Mouse (Mus musculus) A20 (cell line): ENCODE data around the gene Phyhd1.

Source experiments
- DNase-seq: peaks from one replicate; pipeline ENCODE4 v3.0.0-alpha.2; 2011; ENCODE audit warnings: low read depth, low spot score

Gene Phyhd1

DNA sequence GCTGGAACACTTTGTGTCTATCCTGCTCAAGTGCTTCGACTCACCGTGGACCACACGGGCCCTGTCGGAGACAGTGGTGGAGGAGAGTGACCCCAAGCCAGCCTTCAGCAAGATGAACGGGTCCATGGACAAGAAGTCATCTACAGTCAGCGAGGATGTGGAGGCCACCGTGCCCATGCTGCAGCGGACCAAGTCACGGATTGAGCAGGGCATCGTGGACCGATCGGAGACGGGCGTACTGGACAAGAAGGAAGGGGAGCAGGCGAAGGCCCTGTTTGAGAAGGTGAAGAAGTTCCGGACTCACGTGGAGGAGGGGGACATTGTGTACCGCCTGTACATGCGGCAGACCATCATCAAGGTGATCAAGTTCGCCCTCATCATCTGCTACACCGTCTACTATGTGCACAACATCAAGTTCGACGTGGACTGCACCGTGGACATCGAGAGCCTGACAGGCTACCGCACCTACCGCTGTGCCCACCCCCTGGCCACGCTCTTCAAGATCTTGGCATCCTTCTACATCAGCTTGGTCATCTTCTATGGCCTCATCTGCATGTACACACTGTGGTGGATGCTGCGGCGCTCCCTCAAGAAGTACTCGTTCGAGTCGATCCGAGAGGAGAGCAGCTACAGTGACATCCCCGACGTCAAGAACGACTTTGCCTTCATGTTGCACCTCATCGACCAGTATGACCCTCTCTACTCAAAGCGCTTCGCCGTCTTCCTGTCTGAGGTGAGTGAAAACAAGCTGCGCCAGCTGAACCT, 10.2 kb upstream of the Phyhd1 start:
- DNase-seq, result no peak

DNA sequence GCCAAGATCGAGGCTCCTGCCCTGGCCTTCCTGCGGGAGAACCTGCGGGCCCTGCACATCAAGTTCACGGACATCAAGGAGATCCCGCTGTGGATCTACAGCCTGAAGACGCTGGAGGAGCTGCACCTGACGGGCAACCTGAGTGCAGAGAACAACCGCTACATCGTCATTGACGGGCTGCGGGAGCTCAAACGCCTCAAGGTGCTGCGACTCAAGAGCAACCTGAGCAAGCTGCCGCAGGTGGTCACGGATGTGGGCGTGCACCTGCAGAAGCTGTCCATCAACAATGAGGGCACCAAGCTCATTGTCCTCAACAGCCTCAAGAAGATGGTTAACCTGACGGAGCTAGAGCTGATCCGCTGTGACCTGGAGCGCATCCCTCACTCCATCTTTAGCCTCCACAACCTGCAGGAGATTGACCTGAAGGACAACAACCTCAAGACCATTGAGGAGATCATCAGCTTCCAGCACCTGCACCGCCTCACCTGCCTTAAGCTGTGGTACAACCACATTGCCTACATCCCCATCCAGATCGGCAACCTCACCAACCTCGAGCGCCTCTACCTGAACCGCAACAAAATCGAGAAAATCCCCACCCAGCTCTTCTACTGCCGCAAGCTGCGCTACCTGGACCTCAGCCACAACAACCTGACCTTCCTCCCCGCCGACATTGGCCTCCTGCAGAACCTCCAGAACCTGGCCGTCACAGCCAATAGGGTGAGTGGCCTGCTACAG, 9.2 kb upstream of the Phyhd1 start:
- no peak for DNase-seq

DNA sequence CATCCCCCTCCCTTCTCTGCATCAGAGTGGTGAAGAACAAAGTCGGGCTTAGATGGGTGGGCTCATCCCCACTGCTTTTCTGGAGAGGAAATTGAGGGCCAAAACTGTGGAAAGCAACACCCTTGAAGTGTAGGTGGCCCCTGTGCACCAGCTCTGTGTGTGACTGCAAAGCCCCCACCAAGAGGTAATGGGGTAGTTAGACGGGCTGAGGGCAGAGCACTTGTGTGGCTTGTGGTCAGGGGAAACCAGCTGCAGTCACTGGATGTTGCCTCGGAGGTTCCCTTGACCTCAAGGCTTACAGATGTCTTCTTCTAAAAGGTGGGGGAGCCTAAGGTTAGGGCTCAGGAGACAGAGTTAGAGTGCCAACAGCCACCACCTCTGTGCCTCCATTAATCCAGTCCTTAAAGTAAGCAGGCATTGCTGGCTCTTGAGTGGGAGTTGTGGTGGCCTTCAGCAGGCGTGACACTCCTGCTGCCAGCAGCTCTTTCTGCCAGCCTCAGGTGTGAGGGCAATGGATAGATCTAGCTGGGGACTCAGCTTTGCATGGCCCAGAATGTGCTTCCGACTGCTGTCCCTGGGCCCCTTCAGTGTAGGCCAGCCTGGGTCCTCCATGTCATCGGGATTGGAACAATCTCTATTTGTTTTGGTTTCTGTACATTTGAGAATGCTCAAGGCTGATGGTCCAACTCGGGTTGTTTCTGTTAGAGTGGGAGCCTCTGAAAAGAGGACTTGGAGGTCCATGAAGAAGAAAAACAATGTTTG, 8.1 kb upstream of the Phyhd1 start:
- DNase-seq, result no peak

DNA sequence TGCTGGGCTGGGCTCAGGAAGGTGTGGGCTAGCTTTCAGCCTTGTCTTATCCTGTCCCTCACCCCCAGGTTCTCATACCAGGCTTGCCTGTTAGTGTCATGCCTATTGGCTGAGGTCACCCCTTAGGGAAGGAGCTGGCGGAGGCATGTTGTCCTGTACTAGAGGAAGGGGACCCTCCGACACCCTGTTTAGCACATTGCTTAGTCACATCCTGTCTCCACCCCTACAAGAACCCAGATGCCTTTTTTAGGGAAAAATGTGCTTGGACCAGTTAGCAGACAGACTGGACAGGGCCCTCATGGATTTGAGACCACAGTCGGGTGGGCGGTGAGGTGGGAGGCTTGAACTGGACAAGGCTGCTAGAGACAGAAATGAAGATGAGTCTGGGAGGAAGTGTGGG, 7.4 kb upstream of the Phyhd1 start:
- DNase-seq, result no peak

DNA sequence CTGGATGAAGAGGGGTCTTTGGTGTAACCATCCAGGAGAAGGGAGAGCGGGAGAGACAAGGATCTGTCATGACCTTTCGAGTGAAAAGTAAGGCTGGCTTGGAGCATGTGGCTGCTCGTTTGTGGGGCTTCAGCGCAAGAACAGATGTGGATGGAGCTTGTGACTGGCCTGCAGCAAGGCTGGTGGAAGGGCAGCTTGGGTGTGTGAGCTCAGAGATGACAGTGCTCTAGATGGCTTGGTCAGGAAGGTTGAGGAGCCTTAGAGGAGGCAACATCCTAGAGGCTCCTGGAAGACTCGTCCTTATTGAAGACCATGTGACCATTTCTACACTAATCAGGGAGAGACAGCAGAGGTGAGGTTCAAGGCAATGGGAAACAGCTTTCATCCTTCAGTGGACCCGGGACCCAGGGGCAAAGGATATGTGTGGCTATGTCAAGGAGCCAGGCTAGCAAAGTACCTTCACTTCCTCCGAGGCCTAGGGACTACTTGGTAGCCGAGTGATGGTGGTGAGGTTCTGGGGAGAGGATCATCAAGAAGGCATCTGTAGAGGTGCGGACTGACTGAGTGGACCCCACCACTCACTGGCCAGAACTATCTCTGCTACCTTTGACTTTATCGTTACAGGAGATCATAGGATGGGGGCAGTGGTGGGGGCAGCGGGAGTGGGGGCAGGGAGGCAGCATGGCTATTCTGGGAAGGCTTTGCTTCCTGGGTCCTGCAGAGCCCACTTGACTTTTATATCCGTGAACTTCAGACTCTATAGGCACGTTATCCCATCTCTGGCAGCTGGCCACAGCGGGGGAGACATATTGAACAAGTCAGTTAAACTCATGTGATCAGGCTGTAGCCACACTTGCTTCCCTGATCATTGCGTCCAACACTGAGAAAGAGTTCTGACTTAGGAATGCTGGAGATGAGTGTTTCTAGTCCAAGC, 6.6 kb upstream of the Phyhd1 start:
- no peak for DNase-seq

DNA sequence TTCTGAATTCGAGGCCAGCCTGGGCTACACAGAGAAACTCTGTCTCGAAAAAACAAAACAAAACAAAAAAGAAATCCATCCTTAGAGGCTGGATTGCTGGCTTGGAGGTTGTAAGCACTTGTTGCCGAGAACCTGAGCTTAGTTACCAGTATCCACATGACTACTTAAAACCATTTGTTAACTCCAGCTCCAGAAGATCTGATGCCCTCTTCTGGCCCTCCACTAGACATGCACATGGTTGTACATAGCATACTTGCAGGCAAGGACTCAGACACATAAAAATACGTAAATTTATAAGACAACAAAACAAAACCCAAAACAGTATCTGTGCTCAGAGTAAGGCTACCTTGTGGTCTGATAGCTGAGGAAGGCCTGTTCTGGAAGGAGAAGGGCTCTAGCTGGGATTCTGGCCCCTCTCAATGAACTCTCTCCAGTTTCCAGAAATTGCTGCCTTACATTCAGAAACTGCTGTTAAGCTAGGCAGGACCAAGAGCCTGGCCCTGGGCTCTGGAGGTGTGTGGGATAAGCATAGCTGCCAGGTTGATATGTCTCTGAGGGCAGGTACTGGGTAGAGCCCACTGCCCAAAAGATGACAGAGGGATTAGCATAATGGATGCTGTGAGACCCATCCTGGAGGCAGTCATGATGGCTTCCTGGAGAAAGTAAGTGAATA, 4.8 kb upstream of the Phyhd1 start:
- DNase-seq, result peak; percentile 27

DNA sequence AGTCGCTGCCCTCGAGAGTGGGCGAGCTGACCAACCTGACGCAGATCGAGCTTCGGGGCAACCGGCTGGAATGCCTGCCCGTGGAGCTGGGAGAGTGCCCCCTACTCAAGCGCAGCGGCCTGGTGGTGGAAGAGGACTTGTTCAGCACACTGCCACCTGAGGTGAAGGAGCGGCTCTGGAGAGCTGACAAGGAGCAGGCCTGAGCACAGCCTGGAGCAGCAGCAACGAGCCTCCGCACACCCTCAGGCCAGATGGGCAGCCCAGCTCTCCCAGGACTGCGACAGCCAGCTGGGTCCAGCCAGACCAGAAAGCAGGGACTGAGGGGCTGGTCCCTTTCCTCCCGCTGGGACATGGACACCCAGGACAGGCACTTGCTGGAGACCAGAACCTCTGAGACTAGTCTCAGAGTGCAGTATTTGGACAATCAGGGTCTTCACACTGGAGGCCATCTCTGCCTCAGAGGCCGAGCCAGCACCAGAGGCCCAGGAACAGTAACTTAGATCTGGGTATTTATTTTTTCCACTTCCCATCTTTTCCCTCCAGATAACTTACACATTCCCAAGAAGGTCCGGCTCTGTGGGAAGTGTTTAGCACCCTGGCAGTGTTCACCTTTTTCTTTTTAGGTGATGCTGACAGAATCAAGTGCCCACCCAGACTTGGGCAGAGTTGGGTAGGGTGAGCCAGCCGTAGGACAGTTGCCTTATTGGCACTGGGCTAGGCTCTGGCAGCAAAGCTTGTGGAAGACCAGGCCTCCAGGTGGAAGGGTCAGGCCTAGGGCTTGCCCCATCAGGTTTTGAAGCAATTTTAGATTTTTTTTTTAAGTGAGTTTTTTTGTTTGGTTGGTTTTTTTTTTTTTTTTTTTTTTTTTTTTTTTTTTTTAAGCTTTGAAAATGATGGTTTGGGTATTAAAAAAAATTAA, 3.8 kb upstream of the Phyhd1 start:
- DNase-seq, result no peak

DNA sequence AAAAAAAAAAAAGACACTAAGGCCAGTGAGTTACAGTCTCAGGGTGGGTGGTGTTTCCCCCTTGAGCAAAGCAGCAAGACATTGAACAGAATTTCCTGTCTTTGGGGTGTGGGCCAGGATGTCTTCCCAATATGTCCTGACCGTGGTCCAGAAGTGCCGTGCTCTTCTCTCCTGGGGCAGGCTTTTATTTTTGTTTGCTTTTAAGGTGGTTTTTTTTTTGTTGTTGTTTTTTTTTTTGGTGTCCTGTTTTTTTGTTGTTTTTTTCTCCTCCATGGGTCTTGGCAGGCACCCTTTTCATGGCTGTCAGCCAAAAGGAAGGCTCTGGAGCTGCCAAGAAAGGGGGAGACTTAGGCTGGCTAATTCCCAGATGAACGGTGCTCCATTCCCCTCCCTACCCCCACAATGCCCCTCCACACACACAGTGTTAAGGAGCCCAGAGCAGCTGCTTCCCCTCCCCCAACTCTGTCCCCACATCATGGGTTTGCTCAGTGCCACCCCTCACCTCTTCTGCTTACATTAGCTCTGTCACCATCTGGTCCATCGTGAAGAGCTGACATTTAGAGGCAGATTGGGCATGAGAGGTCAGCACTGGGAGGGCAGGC, 3.1 kb upstream of the Phyhd1 start:
- no peak for DNase-seq

DNA sequence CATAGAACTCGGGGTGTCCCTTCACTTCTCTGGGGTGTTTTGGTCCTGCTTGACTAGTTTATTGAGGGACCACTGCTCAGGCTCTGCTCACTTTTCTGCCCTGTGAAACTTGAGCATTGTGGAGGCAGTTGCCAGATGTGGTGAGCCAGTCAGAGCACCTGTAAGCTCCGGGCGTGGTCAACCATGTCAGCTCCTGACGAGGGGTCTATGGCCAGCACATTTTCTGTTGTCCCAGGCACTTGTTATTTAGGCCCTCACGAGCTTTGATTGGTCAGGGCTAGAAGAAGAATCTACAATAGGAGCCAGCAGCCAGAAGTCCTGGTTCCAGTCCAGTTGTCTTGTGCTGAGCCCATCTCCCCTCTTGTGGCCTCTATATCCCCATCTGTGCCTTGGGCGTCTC, 2.2 kb upstream of the Phyhd1 start:
- DNase-seq, result no peak

DNA sequence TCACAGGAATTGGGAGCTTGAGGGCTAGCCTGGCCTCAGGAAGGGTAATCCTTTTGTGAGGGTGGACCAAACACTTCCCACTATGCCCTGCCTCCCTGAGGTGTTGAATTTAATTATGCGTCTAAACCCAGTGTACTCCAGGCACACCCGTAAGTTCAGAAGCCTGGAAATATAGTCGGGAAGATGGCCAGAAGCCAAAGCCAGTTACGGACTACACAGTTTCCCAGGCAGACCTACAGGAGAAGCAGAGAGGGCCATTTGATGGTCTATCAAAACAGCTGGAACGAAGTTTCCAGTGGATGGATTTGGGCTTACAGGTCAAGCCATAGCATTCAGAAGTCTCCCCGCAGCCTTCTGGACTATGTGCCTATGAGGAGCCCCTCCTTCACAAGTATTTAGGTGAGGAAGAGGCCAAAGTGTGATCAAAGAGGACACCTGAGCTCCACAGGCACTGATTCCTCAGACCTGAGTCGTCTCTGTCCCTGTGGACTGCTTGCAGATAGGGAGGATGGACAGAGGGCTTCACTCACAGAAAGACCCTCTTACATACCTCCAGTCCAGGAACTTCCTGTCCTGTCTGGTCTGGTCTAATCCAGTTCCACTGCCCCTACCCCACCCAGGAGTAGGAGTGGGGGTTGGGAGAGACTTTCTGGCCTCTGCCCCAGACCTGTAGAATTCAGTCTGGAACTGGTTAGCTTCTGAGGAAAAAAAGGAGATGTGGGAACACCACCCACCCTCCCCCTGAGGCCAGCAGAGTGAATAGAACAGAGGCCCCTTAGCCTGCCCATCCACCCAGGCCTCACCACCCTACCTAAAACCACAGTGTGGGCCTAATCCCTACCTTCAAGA, 1.1 kb upstream of the Phyhd1 start:
- DNase-seq, result no peak

DNA sequence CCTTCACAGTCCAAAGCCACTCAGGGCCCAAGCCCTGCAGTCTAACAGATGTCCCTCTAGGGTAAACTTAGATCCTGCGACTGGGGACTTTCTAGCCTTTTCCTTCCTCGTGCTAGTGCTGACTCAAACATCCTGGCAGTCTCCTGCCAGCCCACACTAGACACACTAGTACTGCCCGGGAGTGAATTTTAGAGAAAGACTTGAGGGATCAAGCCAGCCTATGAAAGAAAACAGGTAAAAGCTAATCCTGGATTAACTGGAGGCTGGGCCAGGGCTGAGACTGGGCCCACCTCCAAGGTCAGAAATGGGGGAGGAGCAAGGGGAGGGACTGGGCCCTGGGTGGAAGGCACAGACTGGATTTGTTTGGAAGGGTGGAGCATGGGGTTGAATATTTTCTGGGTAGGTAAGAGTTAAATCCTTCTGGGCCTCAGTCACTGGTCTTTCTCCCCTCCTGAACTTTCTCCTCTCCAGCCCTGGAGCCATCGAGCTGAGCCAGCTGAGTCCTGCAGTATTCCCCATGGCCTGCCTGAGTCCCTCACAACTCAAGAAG, 464 bp downstream of the Phyhd1 start:
- no peak for DNase-seq

DNA sequence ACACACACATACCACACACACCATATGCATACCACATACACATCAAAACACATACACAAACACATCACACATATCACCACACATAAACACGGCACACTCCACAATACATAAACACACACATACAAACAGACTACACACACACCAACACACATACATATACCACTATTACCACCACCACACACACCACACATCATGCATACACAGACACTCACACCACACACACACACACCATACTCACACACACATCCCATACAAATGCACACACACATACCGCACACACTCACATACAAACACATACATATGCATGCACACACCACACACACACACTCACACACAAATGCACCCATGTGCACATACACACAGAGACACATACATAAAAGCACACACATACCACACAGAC, 1.5 kb downstream of the Phyhd1 start:
- no peak for DNase-seq

DNA sequence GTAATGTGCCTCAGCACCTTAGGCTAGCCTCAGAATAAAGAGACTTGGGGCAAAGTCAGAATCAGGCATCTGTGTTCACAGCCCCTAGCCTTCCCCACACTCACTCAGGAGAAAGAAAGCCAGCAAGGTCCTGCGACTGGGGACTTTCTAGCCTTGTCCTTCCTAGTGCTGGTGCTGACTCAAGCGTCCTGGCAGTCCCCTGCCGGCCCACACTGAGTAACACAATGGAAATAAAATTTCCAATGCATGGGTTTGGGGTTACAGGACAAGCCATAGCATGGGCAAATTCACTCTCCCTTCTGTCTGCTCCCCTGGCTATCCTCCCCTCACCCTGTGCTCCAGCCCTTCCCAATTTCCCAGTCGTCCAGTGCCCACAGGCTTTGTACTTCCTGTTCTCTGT, 2.4 kb downstream of the Phyhd1 start:
- DNase-seq, result no peak

DNA sequence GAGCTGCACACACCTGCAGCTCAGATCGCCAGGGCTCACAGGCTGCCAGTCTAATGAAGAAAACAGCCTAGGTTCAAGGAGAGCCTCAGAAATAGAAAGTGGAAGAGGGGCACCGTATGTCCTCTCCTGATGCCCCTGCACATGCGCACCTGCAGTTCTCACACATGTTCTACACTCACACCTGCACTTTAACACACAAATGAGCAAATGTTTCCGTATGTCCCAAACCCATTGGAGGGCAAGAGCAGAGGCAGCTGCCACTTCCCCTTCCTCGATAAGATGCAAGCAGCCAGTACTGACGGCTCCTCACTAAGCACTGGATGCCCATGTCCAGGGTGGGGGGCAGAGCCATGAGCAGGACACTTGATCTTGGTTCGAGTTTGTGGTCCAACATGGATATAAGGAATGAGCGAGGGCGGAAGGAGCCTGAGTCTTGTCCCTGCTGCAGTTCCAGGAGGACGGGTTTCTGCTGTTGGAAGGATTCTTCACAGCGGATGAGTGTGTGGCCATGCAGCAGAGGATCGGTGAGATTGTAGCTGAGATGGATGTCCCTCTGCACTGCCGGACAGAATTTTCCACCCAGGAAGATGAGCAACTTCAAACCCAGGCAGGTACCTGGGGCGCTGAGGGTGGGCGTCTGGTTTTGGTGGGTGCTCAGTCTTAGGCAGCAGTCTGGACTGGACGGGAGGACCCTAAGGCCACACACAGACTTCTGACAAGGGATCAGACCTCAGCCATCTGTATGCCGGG, 3.4 kb downstream of the Phyhd1 start:
- peak; percentile 70 for DNase-seq

DNA sequence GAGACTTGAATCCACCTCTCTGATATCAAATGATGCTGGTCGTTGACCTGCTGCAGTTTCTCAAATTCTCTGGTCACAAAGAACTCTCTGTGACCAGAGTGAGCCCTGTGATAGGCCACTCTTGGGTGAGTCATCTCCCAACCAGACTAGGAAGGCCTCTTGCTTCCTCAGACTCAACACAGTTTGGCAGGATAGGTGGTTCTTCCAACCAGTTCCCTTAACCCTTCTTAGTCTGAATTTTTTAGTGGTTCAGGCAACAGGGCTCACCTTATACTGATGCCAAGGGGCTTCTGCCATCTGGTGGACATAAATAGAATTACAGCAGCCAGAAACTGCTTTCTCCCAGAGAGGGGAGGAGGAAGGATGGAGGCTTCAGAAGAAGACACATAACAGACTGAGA, 4.1 kb downstream of the Phyhd1 start:
- DNase-seq, result peak; percentile 73

DNA sequence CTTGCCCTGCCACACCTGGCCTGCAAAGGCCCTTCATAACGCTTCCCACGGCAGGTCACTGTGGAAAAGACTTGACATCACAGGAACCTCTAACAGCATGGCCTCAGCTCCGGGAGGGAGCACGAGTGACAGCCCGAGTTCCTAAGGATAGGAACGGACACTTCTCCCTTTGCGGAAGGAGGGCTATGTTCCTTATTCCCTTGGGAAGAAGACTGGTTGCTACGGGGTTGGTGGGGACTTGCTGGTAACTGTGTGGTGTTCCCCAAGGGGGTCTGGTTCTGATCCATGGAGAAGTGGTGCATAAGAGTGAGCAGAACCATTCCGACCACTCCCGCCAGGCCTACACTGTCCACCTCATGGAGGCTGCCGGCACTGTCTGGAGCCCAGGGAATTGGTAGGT, 14.7 kb downstream of the Phyhd1 start, which contains the start of gene Gm28038:
Gene Gm28038, plus strand, starts transcription at position 301 of the 400 bp plus-strand sequence.
- no peak for DNase-seq

DNA sequence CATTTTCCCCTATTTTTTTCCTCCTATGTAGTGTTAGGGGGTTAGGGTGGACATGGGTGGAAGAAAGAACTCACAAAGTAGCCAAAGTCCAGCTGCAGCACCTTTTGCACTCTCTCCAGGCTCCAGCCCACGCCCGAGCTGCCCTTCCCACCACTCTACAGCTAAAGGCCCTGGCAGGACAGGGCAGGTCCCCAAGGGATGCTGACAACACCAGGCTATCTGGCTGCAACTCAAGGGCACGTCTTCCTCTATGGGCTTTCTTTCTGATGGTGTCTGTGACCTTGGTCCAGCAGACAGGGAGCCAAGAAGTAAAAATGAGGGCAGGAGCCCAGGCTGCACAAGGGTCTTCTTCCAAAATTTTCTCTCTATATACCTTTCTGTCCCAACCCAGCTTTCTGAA, 15.6 kb downstream of the Phyhd1 start:
- no peak for DNase-seq
